Mouse (Mus musculus) leukemia stem cell, adult 10-12 weeks (primary cell): ENCODE measurements around the gene St6galnac5. TPM values are rescaled to one million over a fixed set of nuclear protein-coding genes. Genes with fewer than 3 reads are reported as not detected.

Source experiments
- polyA plus RNA-seq: library from polyadenylated mRNA; stranded (reverse); fragments of >175 nt; gene quantifications from 2 replicates; pipeline ENCODE4 v1.2.3, GENCODE M21; 2012; ENCODE audit warnings: low replicate concordance

St6galnac5 gene
- polyA plus RNA-seq = 0.06 and 0.33 TPM in 2 replicates

GRCm38 (mm10) chr3:152981988-152982387, at the start of gene St6galnac5:
Gene St6galnac5 (minus strand): TSS chr3:152982246.

